Mouse (Mus musculus) forebrain, embryonic 12.5 days (tissue): Measurements from ENCODE around the gene Fhad1. TPM values are rescaled to one million over a fixed set of nuclear protein-coding genes. Genes with fewer than 3 reads are reported as not detected.

ENCODE experiments used
- ATAC-seq: fragments of 200-750 bp; cut with Nextera tagmentation; 2 replicates; pipeline ENCODE4 v1.8.0; 2017; ENCODE audit warnings: moderate TSS enrichment; ENCODE audit not compliant: low FRiP score
- H3K27ac ChIP-seq: fragments of 300-500 bp; sonication (generic); 2 replicates; pipeline ENCODE4 v1.5.1; 2016; ENCODE audit warnings: mild to moderate bottlenecking
- H3K27me3 ChIP-seq: fragments of 300-500 bp; sonication (generic); 2 replicates; pipeline ENCODE4 v1.6.1; 2016; ENCODE audit warnings: mild to moderate bottlenecking
- H3K36me3 ChIP-seq: fragments of 300-500 bp; sonication (generic); replicated peaks from 2 replicates; pipeline ENCODE4 v1.6.1; 2016; ENCODE audit warnings: mild to moderate bottlenecking
- H3K4me1 ChIP-seq: fragments of 300-500 bp; sonication (generic); 2 replicates; pipeline ENCODE4 v1.6.1; 2016
- H3K4me2 ChIP-seq: fragments of 300-500 bp; sonication (generic); 2 replicates; pipeline ENCODE4 v1.6.1; 2016; ENCODE audit warnings: mild to moderate bottlenecking, moderate library complexity
- H3K4me3 ChIP-seq: fragments of 300-500 bp; sonication (generic); replicated peaks from 2 replicates; pipeline ENCODE4 v1.5.1; 2016; ENCODE audit warnings: mild to moderate bottlenecking
- H3K9ac ChIP-seq: fragments of 300-500 bp; sonication (generic); 2 replicates; pipeline ENCODE4 v1.6.1; 2016; ENCODE audit warnings: mild to moderate bottlenecking
- H3K9me3 ChIP-seq: fragments of 300-500 bp; sonication (generic); 2 replicates; pipeline ENCODE4 v1.6.1; 2016
- WGBS: fragments of 180-500 bp; shearing (Covaris S2); methylation state at CpG from one replicate; pipeline ENCODE4 v1.1.7; 2016; 5-methylcytosine and 5-hydroxymethylcytosine counted together
- polyA plus RNA-seq: library from polyadenylated mRNA; unstranded; fragments of >200 nt; fragmentation: Nextera tagmentation; extraction: Ambion mirVana; gene quantifications from 2 replicates; pipeline ENCODE4 v1.2.1, GENCODE M21; 2016

Gene Fhad1
- polyA plus RNA-seq, 1 experiment from 2014 or later: 1.6 TPM

DNA sequence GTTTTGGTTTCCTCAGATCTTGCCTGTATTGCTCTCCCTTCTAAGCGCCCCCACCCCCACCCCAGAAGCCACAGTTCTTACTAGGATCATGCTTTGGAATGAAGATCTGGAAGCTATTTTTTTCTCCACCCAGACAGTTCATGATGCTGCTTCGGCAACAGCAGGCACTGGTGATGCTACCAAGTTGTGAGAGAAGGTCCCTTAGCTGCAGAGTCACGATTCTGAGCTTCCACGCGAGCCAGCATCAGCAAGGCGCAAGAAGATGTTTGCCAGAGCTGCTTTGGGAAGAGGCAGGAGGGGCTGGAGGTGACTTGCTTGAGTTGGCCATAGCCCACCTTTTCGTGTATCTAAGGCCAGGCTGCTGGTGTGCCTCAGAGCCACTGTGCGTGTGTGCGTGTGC, 129.4 kb downstream of the Fhad1 start:
- H3K36me3 ChIP-seq: no peaks in the 10 kb centered on the region
- H3K4me2 ChIP-seq: no peak overlapping the region
- 85% methylated on average over 9 of the region's 9 CpGs for WGBS
- H3K9me3 ChIP-seq: no peaks in the 10 kb centered on the region
- H3K4me1 ChIP-seq: 0 out of 2 replicates have a peak, but pooled peaks cover 5% of the 10 kb centered on the region
- no peak for ATAC-seq
- H3K27ac ChIP-seq: no peak overlapping the region
- no peaks in the 10 kb centered on the region; the same call in 1 of the 2 replicates for H3K27me3 ChIP-seq
- H3K9ac ChIP-seq: no peak overlapping the region
- H3K4me3 ChIP-seq: no peak overlapping the region

DNA sequence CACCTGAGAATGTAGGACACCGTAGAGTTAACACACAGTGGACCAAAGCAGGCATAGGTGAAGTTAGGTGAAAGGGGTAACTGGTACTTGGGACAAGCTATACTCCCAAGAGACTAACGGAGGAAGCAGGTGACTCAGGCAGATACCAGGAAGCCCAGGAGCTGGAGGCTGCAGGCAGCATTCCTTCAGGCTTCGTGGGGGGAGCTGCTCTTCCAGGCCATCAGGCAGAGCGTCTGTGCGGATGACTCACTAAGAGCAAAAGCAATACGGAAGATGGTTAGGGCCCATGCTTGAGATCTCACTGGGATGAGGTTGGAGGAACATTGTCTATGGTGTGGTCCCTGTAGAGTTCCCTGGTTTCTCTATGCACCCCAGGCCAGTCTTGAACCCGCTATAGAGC, 132.0 kb downstream of the Fhad1 start:
- H3K9ac ChIP-seq: no peak overlapping the region
- no peak overlapping the region for H3K27ac ChIP-seq
- no peak overlapping the region for H3K4me2 ChIP-seq
- H3K27me3 ChIP-seq: no peaks in the 10 kb centered on the region; the same call in 1 of the 2 replicates
- ATAC-seq: no peak
- H3K4me1 ChIP-seq: 0 out of 2 replicates have a peak, but pooled peaks cover 5% of the 10 kb centered on the region
- no peaks in the 10 kb centered on the region for H3K9me3 ChIP-seq
- 83% methylated on average over 7 of the region's 7 CpGs for WGBS
- no peak overlapping the region for H3K4me3 ChIP-seq
- H3K36me3 ChIP-seq: no peaks in the 10 kb centered on the region

DNA sequence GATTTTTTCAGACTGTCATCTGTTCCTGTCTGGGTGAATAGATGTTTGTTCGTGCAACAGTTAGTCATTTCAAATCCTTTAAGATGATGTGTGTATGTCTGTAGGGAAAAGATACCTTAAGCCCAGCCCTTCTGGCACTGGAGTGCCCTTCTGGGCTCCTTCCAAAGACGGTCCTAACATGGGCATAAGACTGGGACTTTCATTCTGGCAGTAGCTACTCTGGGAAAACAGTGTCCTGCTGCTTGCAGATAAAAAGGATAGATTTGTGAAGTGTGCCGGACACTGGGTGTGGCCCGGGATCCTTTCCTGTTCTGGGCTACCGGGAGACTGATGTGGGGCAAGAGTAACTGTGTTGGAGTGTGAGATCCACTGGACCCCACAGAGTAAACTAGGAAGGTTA, 132.9 kb downstream of the Fhad1 start:
- H3K4me2 ChIP-seq: no peak overlapping the region
- no peak overlapping the region for H3K9ac ChIP-seq
- peaks cover 5% of the 10 kb centered on the region; the same call in 1 of the 2 replicates for H3K27me3 ChIP-seq
- no peak for ATAC-seq
- H3K4me3 ChIP-seq: no peak overlapping the region
- WGBS: 84% methylated on average over 5 of the region's 5 CpGs
- no peaks in the 10 kb centered on the region for H3K9me3 ChIP-seq
- no peaks in the 10 kb centered on the region for H3K36me3 ChIP-seq
- H3K4me1 ChIP-seq: 0 out of 2 replicates have a peak, but pooled peaks cover 5% of the 10 kb centered on the region
- H3K27ac ChIP-seq: no peak overlapping the region

DNA sequence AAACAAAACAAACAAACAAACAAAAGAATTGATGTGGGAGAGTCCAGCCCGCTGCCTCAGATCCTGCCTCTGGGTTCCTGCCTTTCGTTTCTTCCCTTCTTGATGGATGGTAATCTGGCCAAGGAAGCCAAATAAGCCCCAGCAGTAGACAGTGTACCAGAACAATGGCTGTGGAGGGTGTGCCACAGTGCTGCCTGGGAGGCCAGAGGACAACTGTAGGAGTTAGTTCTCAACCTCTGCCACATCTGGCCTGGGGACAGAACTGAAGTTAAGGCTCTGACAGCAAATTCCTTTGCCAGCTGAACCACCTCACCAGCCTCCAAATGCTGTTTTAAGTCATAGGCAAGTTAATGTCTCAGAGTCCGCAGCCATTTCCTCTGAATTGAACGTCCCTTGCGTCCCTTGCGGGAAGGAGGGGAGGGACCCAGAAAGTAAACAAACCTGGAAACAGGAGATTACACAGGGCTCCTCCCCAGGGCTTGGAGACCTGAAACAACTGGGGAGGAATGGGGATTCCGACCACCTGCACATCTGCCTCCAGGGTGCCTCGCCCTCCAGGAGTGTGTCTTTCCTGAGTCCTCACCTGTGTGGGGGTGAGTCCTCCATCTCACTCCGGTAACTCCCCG, 133.5 kb downstream of the Fhad1 start:
- no peak for ATAC-seq
- 65% methylated on average over 10 of the region's 10 CpGs for WGBS
- H3K9me3 ChIP-seq: no peaks in the 10 kb centered on the region

DNA sequence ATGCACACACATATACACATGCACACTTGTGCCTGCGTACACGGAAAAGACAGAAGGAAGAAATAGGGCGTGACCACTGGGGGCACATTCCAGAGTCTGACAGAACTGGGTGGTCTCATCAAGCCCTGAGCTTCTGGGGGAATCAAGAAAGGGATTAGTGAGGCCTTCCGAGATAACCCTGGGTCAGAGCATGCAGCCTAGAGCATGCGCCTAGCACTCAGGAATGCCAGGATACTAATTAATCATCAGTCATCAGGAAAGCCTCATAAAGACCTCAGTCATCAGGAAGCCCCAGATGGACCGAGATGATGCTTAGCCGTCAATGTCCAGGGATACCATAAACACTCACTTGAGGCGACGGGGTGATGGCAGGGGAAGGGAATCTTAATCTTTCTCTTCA, 135.0 kb downstream of the Fhad1 start:
- H3K4me2 ChIP-seq: no peak overlapping the region
- H3K9ac ChIP-seq: no peak overlapping the region
- WGBS: 71% methylated on average over 9 of the region's 9 CpGs
- H3K27me3 ChIP-seq: peaks cover 5% of the 10 kb centered on the region
- H3K9me3 ChIP-seq: no peaks in the 10 kb centered on the region
- H3K36me3 ChIP-seq: no peaks in the 10 kb centered on the region
- peaks cover 10% of the 10 kb centered on the region for H3K4me1 ChIP-seq
- H3K4me3 ChIP-seq: no peak overlapping the region
- no peak for ATAC-seq
- no peak overlapping the region for H3K27ac ChIP-seq

More for the DNA sequence above, 133.5 kb downstream of the Fhad1 start:
- Histone ChIP-seq H3K4me3 (no peak overlapping the region), H3K4me2 (no peak overlapping the region), H3K4me1 (0 out of 2 replicates have a peak, but pooled peaks cover 3% of the 10 kb centered on the region), H3K27ac (no peak overlapping the region), H3K36me3 (no peaks in the 10 kb centered on the region), H3K9ac (no peak overlapping the region), H3K27me3 (peaks cover 5% of the 10 kb centered on the region)

DNA sequence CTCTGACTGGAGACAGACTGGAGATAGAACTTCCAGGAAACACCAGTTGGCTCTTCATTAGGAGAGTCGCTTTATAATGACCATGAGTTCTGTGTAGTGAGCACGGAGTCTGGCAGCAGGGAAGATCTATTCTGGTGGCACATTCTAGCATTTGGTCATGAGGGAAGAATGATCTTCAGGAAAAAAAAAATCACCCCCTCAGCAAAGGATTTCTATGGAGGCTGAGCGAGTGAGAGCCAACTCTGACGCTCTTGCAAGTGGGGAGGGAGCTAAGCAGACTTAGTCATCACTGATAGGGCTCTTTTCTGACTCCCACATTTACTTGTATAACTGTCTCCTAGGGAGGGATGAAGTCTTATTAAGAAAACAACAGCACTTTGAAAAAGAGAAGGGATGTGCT, 135.8 kb downstream of the Fhad1 start:
- ATAC-seq: no peak
- 86% methylated on average over 4 of the region's 4 CpGs for WGBS
- Histone ChIP-seq H3K9ac (no peak overlapping the region), H3K36me3 (no peaks in the 10 kb centered on the region), H3K27ac (no peak overlapping the region), H3K27me3 (peaks cover 5% of the 10 kb centered on the region), H3K4me2 (no peak overlapping the region), H3K9me3 (no peaks in the 10 kb centered on the region), H3K4me1 (peaks cover 12% of the 10 kb centered on the region), H3K4me3 (no peak overlapping the region)

DNA sequence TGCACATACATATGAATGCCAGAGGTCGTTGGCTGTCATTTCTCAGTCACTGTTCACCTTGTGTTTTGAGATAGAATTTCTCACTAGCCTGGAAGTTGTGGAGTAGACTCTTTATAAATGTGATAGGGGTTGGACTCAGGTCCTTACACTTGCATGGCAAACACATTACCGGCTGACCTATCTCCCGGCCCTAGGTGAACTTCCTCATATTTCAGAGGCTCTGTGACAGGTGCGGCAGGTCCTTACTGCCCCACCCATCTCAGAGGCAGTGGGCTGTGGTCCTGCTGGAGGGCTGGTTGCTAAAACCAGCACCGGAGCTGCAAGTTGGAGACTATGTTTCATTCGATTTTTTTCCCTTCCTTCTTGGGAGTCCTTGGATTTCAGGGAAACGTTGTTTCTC, 136.3 kb downstream of the Fhad1 start:
- no peak overlapping the region for H3K27ac ChIP-seq
- peaks cover 17% of the 10 kb centered on the region for H3K4me1 ChIP-seq
- no peaks in the 10 kb centered on the region for H3K9me3 ChIP-seq
- no peak for ATAC-seq
- no peak overlapping the region for H3K9ac ChIP-seq
- no peaks in the 10 kb centered on the region for H3K36me3 ChIP-seq
- WGBS: 77% methylated on average over 7 of the region's 7 CpGs
- H3K4me2 ChIP-seq: no peak overlapping the region
- peaks cover 6% of the 10 kb centered on the region for H3K27me3 ChIP-seq
- no peak overlapping the region for H3K4me3 ChIP-seq

DNA sequence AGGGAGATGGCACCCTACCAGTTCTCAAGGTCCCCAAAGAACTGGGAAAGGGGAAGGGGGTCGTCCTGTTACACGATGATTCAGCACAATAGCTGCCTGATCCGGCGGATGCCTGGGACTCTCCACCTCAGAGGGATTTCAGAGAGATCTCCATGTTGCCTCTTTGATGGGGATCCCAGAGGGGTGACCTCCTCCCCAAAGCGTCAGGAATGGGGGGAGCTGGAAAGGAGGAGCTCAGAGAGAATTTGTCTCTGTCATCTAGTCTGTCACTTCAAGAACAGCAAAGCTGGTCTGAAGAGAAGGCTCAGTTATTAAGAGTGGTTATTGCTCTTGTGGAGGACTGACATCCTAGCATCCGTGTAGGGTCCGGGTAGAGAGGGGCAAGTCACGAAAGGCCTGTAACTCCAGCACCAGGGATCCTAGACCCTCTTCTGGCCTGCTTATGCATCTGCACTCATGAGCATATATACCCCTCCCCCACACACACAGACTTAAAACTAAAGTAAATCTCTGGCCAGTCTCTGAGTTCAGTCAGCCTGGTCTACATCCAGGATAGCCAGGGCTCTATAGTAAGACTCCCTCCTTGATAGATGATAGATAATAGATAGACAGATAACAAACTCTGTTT, 139.3 kb downstream of the Fhad1 start:
- H3K4me2 ChIP-seq: peak overlapping the region; percentile 94
- H3K27me3 ChIP-seq: peaks cover 10% of the 10 kb centered on the region
- no peaks in the 10 kb centered on the region for H3K9me3 ChIP-seq
- peak overlapping the region; percentile 44; the same call in 1 of the 2 replicates for H3K27ac ChIP-seq
- 10% methylated on average over 8 of the region's 8 CpGs for WGBS
- peaks cover 46% of the 10 kb centered on the region for H3K4me1 ChIP-seq
- ATAC-seq: no peak
- H3K4me3 ChIP-seq: peak overlapping the region; percentile 78
- 0 out of 2 replicates have a peak overlapping the region, but pooled peaks have one; percentile 81 for H3K9ac ChIP-seq
- no peaks in the 10 kb centered on the region for H3K36me3 ChIP-seq

DNA sequence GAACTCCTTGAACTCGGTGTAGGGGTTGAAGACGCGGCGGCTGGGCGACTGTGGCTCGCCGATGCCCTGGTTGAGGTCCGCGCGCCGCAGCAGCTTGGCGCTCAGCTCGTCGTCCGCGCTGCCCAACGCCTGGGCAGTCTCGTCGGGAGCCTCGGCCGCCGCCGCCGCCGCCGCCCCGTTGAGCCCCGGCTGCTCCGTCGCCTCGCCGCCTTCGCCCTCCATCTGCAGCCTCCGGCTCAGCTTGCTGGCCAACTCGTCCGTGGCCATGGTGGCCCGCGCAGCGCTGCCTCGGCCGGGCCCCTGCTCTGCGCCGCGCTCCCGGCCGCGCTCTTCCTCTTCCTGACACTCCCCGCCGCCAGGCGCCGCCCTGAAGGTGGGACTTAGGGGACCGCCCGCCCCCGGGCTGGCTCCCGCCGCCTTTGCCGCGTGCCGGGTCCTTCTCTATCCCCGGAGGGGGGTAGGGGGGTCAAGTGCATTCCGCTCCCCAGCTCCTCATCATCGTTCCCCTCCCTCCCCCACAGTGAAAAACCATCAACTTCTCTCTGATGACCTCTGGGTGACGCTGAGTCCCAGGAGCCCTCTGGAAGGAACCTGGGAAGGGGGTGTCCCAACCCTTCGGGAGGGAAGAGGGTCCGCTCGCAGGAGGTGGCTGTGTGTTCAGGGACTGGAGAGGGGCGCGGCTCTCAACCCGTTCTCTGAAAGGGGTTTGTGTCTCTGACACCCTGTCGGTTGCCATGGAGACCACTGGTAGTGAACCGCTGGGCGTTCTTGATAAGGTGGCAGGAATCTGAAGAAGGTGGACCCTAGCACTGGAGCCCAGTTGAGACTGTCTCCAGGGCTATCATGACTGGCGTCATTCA, 140.1 kb downstream of the Fhad1 start, which contains the start of gene Efhd2:
Gene Efhd2 (minus strand): TSS at position 320 of the 860 bp plus-strand sequence.
- under 1% methylated on average over 57 of the region's 73 CpGs for WGBS
- H3K4me3 ChIP-seq: peak within 1 kb of the TSS; percentile 78
- H3K9me3 ChIP-seq: no peaks in the 10 kb centered on the region
- H3K4me1 ChIP-seq: peaks cover 52% of the 10 kb centered on the region
- peaks cover 10% of the 10 kb centered on the region for H3K27me3 ChIP-seq
- no peaks in the 10 kb centered on the region for H3K36me3 ChIP-seq
- peak; percentile 92 for ATAC-seq
- peak within 1 kb of the TSS; percentile 94 for H3K4me2 ChIP-seq
- peak within 1 kb of the TSS; percentile 72 for H3K27ac ChIP-seq
- peak within 1 kb of the TSS; percentile 81 for H3K9ac ChIP-seq

DNA sequence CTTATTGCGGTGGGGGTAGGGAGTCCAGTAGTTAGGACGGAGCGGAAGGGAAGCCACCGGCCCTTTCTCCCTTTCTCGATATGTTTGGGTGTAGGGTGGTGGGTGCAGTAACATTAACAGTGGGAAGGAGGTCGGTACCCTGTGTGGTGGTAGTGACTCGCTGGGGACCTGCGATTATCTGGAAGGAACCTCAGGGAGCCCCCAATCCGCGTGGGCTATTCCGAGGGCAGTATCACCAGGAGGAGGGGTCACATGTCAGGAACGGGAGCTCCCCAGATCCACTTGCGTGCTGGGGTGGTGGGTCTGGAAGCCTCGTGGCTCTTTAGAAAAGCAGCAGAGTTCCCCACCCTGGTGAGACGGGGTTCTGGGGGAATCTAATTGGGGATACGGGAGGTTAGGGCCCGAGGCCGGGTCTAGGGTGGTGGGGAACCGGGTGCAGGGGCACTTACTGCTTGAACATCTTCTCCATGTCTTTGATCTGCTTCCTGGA, 140.7 kb downstream of the Fhad1 start:
- Histone ChIP-seq H3K4me2 (peak overlapping the region; percentile 94), H3K27ac (no peak overlapping the region), H3K4me1 (peaks cover 56% of the 10 kb centered on the region), H3K4me3 (peak overlapping the region; percentile 78), H3K36me3 (no peaks in the 10 kb centered on the region), H3K9ac (peak overlapping the region; percentile 81), H3K27me3 (peaks cover 10% of the 10 kb centered on the region), H3K9me3 (no peaks in the 10 kb centered on the region)
- 4% methylated on average over 19 of the region's 19 CpGs for WGBS
- ATAC-seq: peak; percentile 1; the same call in 1 of the 2 replicates

DNA sequence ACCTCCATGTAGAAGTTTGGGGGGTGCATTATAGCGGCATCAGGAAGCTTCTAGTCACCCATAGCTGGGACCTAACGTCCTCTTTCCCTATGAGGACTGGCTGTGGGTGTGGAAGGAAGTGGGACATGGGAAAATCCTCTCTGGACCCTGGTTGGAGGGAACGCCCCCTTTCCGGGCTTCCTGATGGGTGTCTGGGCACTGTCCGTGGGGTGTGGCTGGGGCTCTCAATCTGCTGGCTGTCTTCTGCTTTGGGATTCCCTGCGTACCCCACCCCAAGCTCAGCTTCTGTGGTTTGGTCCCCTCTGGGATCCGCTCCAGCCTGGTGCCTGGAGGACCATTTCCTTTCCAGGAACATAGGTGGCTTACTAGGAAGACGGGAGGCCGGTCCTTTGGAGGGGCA, 141.9 kb downstream of the Fhad1 start:
- Histone ChIP-seq H3K27ac (no peak overlapping the region), H3K4me1 (peaks cover 61% of the 10 kb centered on the region), H3K36me3 (no peaks in the 10 kb centered on the region), H3K27me3 (peaks cover 10% of the 10 kb centered on the region), H3K9ac (peak overlapping the region; percentile 81), H3K4me3 (peak overlapping the region; percentile 78), H3K4me2 (peak overlapping the region; percentile 94), H3K9me3 (no peaks in the 10 kb centered on the region)
- WGBS: 79% methylated on average over 9 of the region's 9 CpGs
- ATAC-seq: no peak

DNA sequence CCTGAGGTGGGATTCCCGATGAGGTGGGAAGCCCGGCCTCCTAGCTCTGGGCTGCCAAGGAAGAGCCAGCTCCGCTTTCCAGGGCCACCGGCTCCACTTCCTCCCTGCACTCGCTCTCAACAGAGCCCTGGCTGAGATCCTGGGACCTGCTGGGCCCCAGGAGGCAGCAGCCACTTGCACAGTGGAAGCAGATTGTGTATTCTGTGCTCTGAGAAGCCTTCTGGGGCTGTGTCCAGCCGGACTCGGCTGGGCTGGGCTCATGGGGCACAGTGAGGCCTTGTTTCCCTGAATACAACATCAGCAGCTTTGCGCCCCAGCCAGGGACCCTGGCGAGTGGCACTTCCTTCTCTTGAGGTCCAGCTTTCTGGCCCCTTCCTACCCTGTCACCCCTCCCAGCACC, 143.0 kb downstream of the Fhad1 start:
- H3K4me2 ChIP-seq: peak overlapping the region; percentile 94
- H3K9ac ChIP-seq: peak overlapping the region; percentile 30; the same call in 1 of the 2 replicates
- peak overlapping the region; percentile 48 for H3K27ac ChIP-seq
- peaks cover 72% of the 10 kb centered on the region for H3K4me1 ChIP-seq
- H3K9me3 ChIP-seq: no peaks in the 10 kb centered on the region
- peaks cover 5% of the 10 kb centered on the region for H3K27me3 ChIP-seq
- no peak for ATAC-seq
- 0 out of 2 replicates have a peak overlapping the region, but pooled peaks have one; percentile 7 for H3K4me3 ChIP-seq
- WGBS: 69% methylated on average over 9 of the region's 9 CpGs
- H3K36me3 ChIP-seq: no peaks in the 10 kb centered on the region
